Comparison of ENCODE assay signal across 15 mouse cellular contexts in genomic region chr11:61498736-61499504, GRCm38 (mm10). TPM values are rescaled to one million over a fixed set of nuclear protein-coding genes. Genes with fewer than 3 reads are reported as not detected.
A peak's percentile ranks its signal among the peaks of the same experiment; 100 is the strongest.
DNase-seq lines count a peak whose midpoint lies in the region; ATAC-seq and TF ChIP-seq lines count a peak whose summit lies in the region.
"Had no signal": no experiment of that assay in that cellular context is flagged by ENCODE, and none has a peak within 500 bp of the region (broad histone marks: within the 10 kb centered on the region; RNA-seq: fewer than 3 reads in every experiment).

No protein-coding gene starts in this region.

- no peak overlapping the region for H3K4me3 ChIP-seq in liver, adult 2 months (ENCODE audit: insufficient read depth, low read depth, low read length)
- H3K4me3 ChIP-seq in liver, embryonic 12.5 days = no peak overlapping the region
- no peak overlapping the region for H3K4me3 ChIP-seq in CH12.LX (replicated peaks in 1 of 3; ENCODE audit: low read depth in 2 of 3, low read length in 2 of 3, poor library complexity in 1 of 3)
- H3K4me3 ChIP-seq in bone marrow, adult 2 months (replicated peaks; ENCODE audit: control insufficient read depth, low read depth, low read length) = no peak overlapping the region
- H3K4me3 ChIP-seq in megakaryocyte, embryonic 14.5 days (replicated peaks) = peak overlapping the region; percentile 5
- H3K4me3 ChIP-seq: limb, embryonic 15.5 days; stomach, embryonic 15.5 days had no signal

- TF ChIP-seq CTCF in liver, adult 2 months (IDR thresholded peaks at IDR 0.05; ENCODE audit: low read depth, low read length) = no peak
- no peak for TF ChIP-seq CTCF in CH12.LX (conservative IDR thresholded peaks at IDR 0.05 in 1 of 2, IDR thresholded peaks at IDR 0.05 in 1 of 2; ENCODE audit: low read depth in 2 of 2, low read length in 2 of 2)
- TF ChIP-seq CTCF in bone marrow, adult 2 months (IDR thresholded peaks at IDR 0.05; ENCODE audit: control insufficient read depth, insufficient read depth, low read length) = no peak

- H3K27ac ChIP-seq in liver, adult 2 months (replicated peaks; ENCODE audit: insufficient read depth, low read depth, low read length) = no peak overlapping the region
- H3K27ac ChIP-seq in liver, embryonic 12.5 days = no peak overlapping the region
- no peak overlapping the region for H3K27ac ChIP-seq in CH12.LX (ENCODE audit: insufficient read depth, low read depth)
- H3K27ac ChIP-seq in bone marrow, adult 2 months (ENCODE audit: control insufficient read depth, insufficient read depth, low read depth, low read length, poor library complexity) = peak overlapping the region; percentile 24; the same call in 1 of the 2 replicates
- H3K27ac ChIP-seq: limb, embryonic 15.5 days; stomach, embryonic 15.5 days had no signal

- no peaks in the 10 kb centered on the region for H3K4me1 ChIP-seq in liver, adult 2 months (ENCODE audit: control insufficient read depth, insufficient read depth, low read length)
- peaks cover 17% of the 10 kb centered on the region for H3K4me1 ChIP-seq in liver, embryonic 12.5 days
- peaks cover 3 to 16% of the 10 kb centered on the region in 2 experiments; a peak in 3 of 4 replicates for H3K4me1 ChIP-seq in CH12.LX (ENCODE audit: control insufficient read depth in 1 of 2, insufficient read depth in 2 of 2)
- no peaks in the 10 kb centered on the region; the same call in 1 of the 2 replicates for H3K4me1 ChIP-seq in bone marrow, adult 2 months (ENCODE audit: control insufficient read depth, insufficient read depth, low read length)
- peaks cover 17% of the 10 kb centered on the region for H3K4me1 ChIP-seq in megakaryocyte, embryonic 14.5 days
- H3K4me1 ChIP-seq: stomach, embryonic 15.5 days had no signal

- TF ChIP-seq POLR2A in liver, adult 2 months (IDR thresholded peaks at IDR 0.05; ENCODE audit: extremely low read depth, insufficient read depth, low read length) = no peak
- no peak for TF ChIP-seq POLR2A in CH12.LX (IDR thresholded peaks at IDR 0.05; ENCODE audit: low read depth, low read length)
- TF ChIP-seq POLR2A in bone marrow, adult 2 months (IDR thresholded peaks at IDR 0.05; ENCODE audit: borderline replicate concordance, control insufficient read depth, low read depth, low read length) = no peak

- H3K27me3 ChIP-seq in liver, adult 2 months (ENCODE audit: control insufficient read depth, insufficient read depth, low read length) = no peaks in the 10 kb centered on the region
- 0 out of 2 replicates have a peak, but pooled peaks cover under 1% of the 10 kb centered on the region for H3K27me3 ChIP-seq in liver, embryonic 12.5 days (replicated peaks)
- peaks cover 10% of the 10 kb centered on the region for H3K27me3 ChIP-seq in CH12.LX (replicated peaks)
- H3K27me3 ChIP-seq in megakaryocyte, embryonic 14.5 days (replicated peaks) = peaks cover 45% of the 10 kb centered on the region
- H3K27me3 ChIP-seq: limb, embryonic 15.5 days; Patski; stomach, embryonic 15.5 days had no signal

- dilution Hi-C loops in CH12.LX (cut with MboI; ENCODE audit: extremely low pct_ligation_motif_present, extremely low pct_unique_long_range_greater_than_20kb, low sequenced_read_pairs) = no loop called here

- no peak for ATAC-seq in liver, embryonic 12.5 days
- ATAC-seq in cerebellum, adult (ENCODE audit: insufficient number of reproducible peaks, low FRiP score, low TSS enrichment) = no peak
- ATAC-seq: intestine, postnatal 0 days; Patski had no signal

- no peaks in the 10 kb centered on the region for H3K9me3 ChIP-seq in liver, embryonic 12.5 days (replicated peaks)
- peaks cover 4% of the 10 kb centered on the region for H3K9me3 ChIP-seq in CH12.LX (replicated peaks; ENCODE audit: low read length)
- H3K9me3 ChIP-seq in megakaryocyte, embryonic 14.5 days = no peaks in the 10 kb centered on the region
- H3K9me3 ChIP-seq: limb, embryonic 15.5 days; stomach, embryonic 15.5 days had no signal

- no peak for TF ChIP-seq EP300 in CH12.LX (IDR thresholded peaks at IDR 0.05; ENCODE audit: low read length)

- no peaks in the 10 kb centered on the region for H3K79me2 ChIP-seq in liver, adult 2 months (ENCODE audit: control insufficient read depth, insufficient read depth, low read length)
- H3K79me2 ChIP-seq in CH12.LX (replicated peaks; ENCODE audit: control insufficient read depth, extremely low read depth, insufficient read depth, poor library complexity, severe bottlenecking) = no peaks in the 10 kb centered on the region

- no peak overlapping the region for H3K4me2 ChIP-seq in liver, embryonic 12.5 days
- no peak overlapping the region for H3K4me2 ChIP-seq in CH12.LX (ENCODE audit: insufficient read depth, low read depth, poor library complexity, severe bottlenecking)
- H3K4me2 ChIP-seq: limb, embryonic 15.5 days; stomach, embryonic 15.5 days had no signal

- 65% methylated on average over 6 of the region's 6 CpGs for WGBS in liver, adult 2 months
- 37% methylated on average over 6 of the region's 6 CpGs for WGBS in liver, embryonic 12.5 days (ENCODE audit: insufficient replicate concordance)
- WGBS in bone marrow, adult 2 months = 30% methylated on average over 6 of the region's 6 CpGs

- peak; percentile 17 for DNase-seq in liver, adult 2 months (ENCODE audit: extremely low read depth, low read depth, low spot score)
- DNase-seq in CH12.LX (ENCODE audit: extremely low read depth) = peak; percentile 58
- no peak for DNase-seq in left cerebral cortex, postnatal 10 days (ENCODE audit: extremely low spot score in 1 of 2, low spot score in 2 of 2)
- DNase-seq: adrenal gland, postnatal 14 days; cerebellum, adult 9-10 months; midbrain, embryonic 14.5 days; thymus, postnatal 4 days had no signal

- intact Hi-C loops in left cerebral cortex, postnatal 10 days (cut with DNase I) = no loop called here

- no peaks in the 10 kb centered on the region for H3K36me3 ChIP-seq in liver, adult 2 months (ENCODE audit: control insufficient read depth, insufficient read depth, low read length)
- no peaks in the 10 kb centered on the region for H3K36me3 ChIP-seq in liver, embryonic 12.5 days
- H3K36me3 ChIP-seq in CH12.LX (replicated peaks in 1 of 2; ENCODE audit: control insufficient read depth in 1 of 2, insufficient read depth in 1 of 2, low read length in 1 of 2) = no peaks in the 10 kb centered on the region
- no peaks in the 10 kb centered on the region for H3K36me3 ChIP-seq in megakaryocyte, embryonic 14.5 days (replicated peaks; ENCODE audit: low read length)
- H3K36me3 ChIP-seq: limb, embryonic 15.5 days; stomach, embryonic 15.5 days had no signal

- no peak for TF ChIP-seq RAD21 in CH12.LX (IDR thresholded peaks at IDR 0.05; ENCODE audit: low read depth, low read length)

- no peak overlapping the region for H3K9ac ChIP-seq in liver, adult 2 months (ENCODE audit: low read depth, low read length)
- H3K9ac ChIP-seq in liver, embryonic 12.5 days = no peak overlapping the region
- no peak overlapping the region for H3K9ac ChIP-seq in CH12.LX (ENCODE audit: insufficient read depth, low read depth)
- H3K9ac ChIP-seq: limb, embryonic 15.5 days; stomach, embryonic 15.5 days had no signal

- in situ Hi-C loops in CH12.LX (cut with MboI; ENCODE audit: low pct_ligation_motif_present, low pct_unique_long_range_greater_than_20kb, low sequenced_read_pairs) = no loop called here

RNA-seq across cellular contexts. Expression of gene Mapk7, which starts 4.7 kb away (rescaled TPM):
- 1.2 and 1.4 TPM in 2 replicates for total RNA-seq in liver, adult 2 months (2014; rRNA removed)
- 1.7 and 4.7 TPM in 2 replicates for polyA plus RNA-seq in liver, adult 2 months (2012; rRNA removed)
- polyA plus RNA-seq in liver, embryonic 12.5 days (2016; fragmentation: Nextera tagmentation; extraction: Ambion mirVana) = 12.9 and 14.8 TPM in 2 replicates
- total RNA-seq in CH12.LX (2012; rRNA removed) = 12.2 and 12.7 TPM in 2 replicates
- total RNA-seq in CH12.LX (2014; rRNA removed) = 5.1 and 6.3 TPM in 2 replicates
- polyA plus RNA-seq in CH12.LX (2012; ENCODE audit: insufficient read length, low read depth) = 18.8 and 21.6 TPM in 2 replicates
- polyA plus RNA-seq in bone marrow, adult 2 months (2011; ENCODE audit: insufficient read depth, insufficient read length, low replicate concordance, missing spikeins) = 8.4 and 16.3 TPM in 2 replicates
- 20.6 and 21.5 TPM in 2 replicates for polyA plus RNA-seq in megakaryocyte, embryonic 14.5 days (2012; ENCODE audit: insufficient read depth, low replicate concordance)
- total RNA-seq in left cerebral cortex, postnatal 10 days (2021) = 10 to 100 TPM; 41.2 to 41.8 TPM

RNA-seq across cellular contexts. Expression of gene B9d1, which starts 6.0 kb away (rescaled TPM):
- total RNA-seq in liver, adult 2 months (2014; rRNA removed) = 1.1 and 1.7 TPM in 2 replicates
- 1.7 and 2.2 TPM in 2 replicates for polyA plus RNA-seq in liver, adult 2 months (2012; rRNA removed)
- 4.8 TPM in 2 replicates for polyA plus RNA-seq in liver, embryonic 12.5 days (2016; fragmentation: Nextera tagmentation; extraction: Ambion mirVana)
- total RNA-seq in CH12.LX (2012; rRNA removed) = 51.1 and 62.9 TPM in 2 replicates
- 19.2 and 24.2 TPM in 2 replicates for total RNA-seq in CH12.LX (2014; rRNA removed)
- polyA plus RNA-seq in CH12.LX (2012; ENCODE audit: insufficient read length, low read depth) = 26.2 and 31.0 TPM in 2 replicates
- 1.1 TPM in 1 of 2 replicates, not detected in the other for polyA plus RNA-seq in bone marrow, adult 2 months (2011; ENCODE audit: insufficient read depth, insufficient read length, low replicate concordance, missing spikeins)
- 4.7 TPM in 1 of 2 replicates, not detected in the other for polyA plus RNA-seq in megakaryocyte, embryonic 14.5 days (2012; ENCODE audit: insufficient read depth, low replicate concordance)
- 10 to 100 TPM; 35.8 to 36.8 TPM for total RNA-seq in left cerebral cortex, postnatal 10 days (2021)

RNA-seq across cellular contexts. Expression of gene Mfap4, which starts 13.7 kb away (rescaled TPM):
- total RNA-seq in liver, adult 2 months (2014; rRNA removed) = 0.28 and 0.81 TPM in 2 replicates
- polyA plus RNA-seq in liver, adult 2 months (2012; rRNA removed) = 4.2 and 6.5 TPM in 2 replicates
- 11.0 and 16.3 TPM in 2 replicates for polyA plus RNA-seq in liver, embryonic 12.5 days (2016; fragmentation: Nextera tagmentation; extraction: Ambion mirVana)
- total RNA-seq in CH12.LX (2012; rRNA removed) (not detected in 2 replicates), CH12.LX (2014; rRNA removed) (not detected in 2 replicates)
- polyA plus RNA-seq in CH12.LX (2012; ENCODE audit: insufficient read length, low read depth) = not detected in 2 replicates
- polyA plus RNA-seq in bone marrow, adult 2 months (2011; ENCODE audit: insufficient read depth, insufficient read length, low replicate concordance, missing spikeins) = 0.74 and 9.4 TPM in 2 replicates
- not detected in 2 replicates for polyA plus RNA-seq in megakaryocyte, embryonic 14.5 days (2012; ENCODE audit: insufficient read depth, low replicate concordance)
- 1 to 10 TPM; 7.6 TPM for total RNA-seq in left cerebral cortex, postnatal 10 days (2021)
- polyA plus RNA-seq: Patski had no signal

RNA-seq across cellular contexts. Expression of gene Rnf112, which starts 45.0 kb away (rescaled TPM):
- total RNA-seq in liver, adult 2 months (2014; rRNA removed) = not detected in 2 replicates
- polyA plus RNA-seq in liver, adult 2 months (2012; rRNA removed) = not detected in 2 replicates
- polyA plus RNA-seq in liver, embryonic 12.5 days (2016; fragmentation: Nextera tagmentation; extraction: Ambion mirVana) = 0.13 and 0.14 TPM in 2 replicates
- total RNA-seq in CH12.LX (2012; rRNA removed) (not detected in 2 replicates), CH12.LX (2014; rRNA removed) (not detected in 2 replicates)
- polyA plus RNA-seq in CH12.LX (2012; ENCODE audit: insufficient read length, low read depth) = not detected in 2 replicates
- 0.65 TPM in 1 of 2 replicates, not detected in the other for polyA plus RNA-seq in bone marrow, adult 2 months (2011; ENCODE audit: insufficient read depth, insufficient read length, low replicate concordance, missing spikeins)
- not detected in 2 replicates for polyA plus RNA-seq in megakaryocyte, embryonic 14.5 days (2012; ENCODE audit: insufficient read depth, low replicate concordance)
- 100 to 1,000 TPM; 191 to 198 TPM for total RNA-seq in left cerebral cortex, postnatal 10 days (2021)
- polyA plus RNA-seq: Patski had no signal

Comparison
In these comparisons a context has a peak if more than half of its experiments do, and no peak if none do; other contexts are left out.
1. DNase-seq: peak in liver, adult 2 months (single experiment) and CH12.LX (single experiment); none in left cerebral cortex, postnatal 10 days (0 of 2).